Mouse (Mus musculus): Measurements from ENCODE around the gene Rab19. TPM values are rescaled to one million over a fixed set of nuclear protein-coding genes. Genes with fewer than 3 reads are reported as not detected.
A peak's percentile ranks its signal among the peaks of the same experiment; 100 is the strongest.
"Not testable (repeated sequence)": the region's sequence is repeated elsewhere in the genome, so short reads cannot be mapped to it uniquely, and the experiment has no call there.

The Rab19 gene
- total and polyA plus RNA-seq, 3 experiments, result 0.10 TPM; not detected in 2

DNA sequence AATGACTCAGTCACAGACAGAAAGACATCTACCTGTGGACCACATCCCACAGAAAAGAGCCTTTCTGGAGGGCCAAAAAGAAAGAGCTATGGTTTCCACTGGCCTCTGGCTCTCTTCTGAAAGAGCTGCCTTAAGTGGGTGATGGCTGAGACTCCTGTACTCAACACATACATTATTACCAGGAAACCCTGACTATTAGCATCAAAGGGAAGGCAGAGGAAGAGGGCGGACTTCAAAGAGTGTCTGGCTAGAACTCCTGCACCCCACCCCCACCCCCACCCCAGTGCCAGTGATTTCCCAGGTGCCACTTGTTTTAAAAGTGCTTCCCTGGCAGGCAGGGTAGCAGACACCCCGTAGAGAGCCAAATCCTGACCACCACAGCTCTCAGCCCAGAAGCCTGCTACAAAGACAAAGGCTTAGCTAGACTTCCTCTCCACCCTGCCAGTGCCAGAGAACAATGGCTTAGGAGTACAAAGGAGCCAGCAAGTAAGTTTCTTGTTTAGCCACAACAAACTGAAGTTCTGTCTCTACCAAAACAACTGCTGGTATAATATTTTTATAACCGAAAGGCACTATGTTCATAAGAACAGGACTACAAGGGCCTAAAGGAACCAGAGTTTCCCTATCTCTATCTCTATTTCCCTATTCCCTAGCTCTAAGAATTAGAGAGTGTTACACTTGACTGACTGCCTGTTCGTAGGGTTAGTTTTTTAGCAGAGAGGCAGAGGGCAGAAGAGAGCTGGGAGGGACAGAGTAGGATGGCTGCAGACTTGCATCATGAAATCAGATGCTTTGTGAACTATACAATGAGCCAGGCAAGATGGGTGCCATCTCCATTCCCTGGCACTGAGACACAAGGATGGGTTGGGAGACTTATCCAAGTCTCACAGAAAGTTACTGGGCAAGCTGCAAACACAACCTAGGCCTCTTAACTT lies 32.8 kb upstream of the Rab19 start:
- no peak for DNase-seq (ENCODE audit: low read depth, low spot score)
- Histone ChIP-seq H3K9ac (ENCODE audit: control insufficient read depth, low read depth, low read length, poor library complexity, severe bottlenecking) (no peak overlapping the region), H3K79me2 (ENCODE audit: control insufficient read depth, insufficient read depth, low read length, poor library complexity) (no peaks in the 10 kb centered on the region), H3K4me1 (ENCODE audit: control insufficient read depth in 1 of 2, insufficient read depth in 2 of 2, low read length in 2 of 2) (no peaks in the 10 kb centered on the region), H3K9me3 (replicated peaks; ENCODE audit: insufficient read depth, low read length) (no peaks in the 10 kb centered on the region), H3K4me3 (ENCODE audit: control insufficient read depth in 1 of 2, insufficient read depth in 1 of 2, low read depth in 2 of 2, low read length in 2 of 2) (no peak overlapping the region), H3K27me3 (ENCODE audit: control insufficient read depth in 1 of 2, insufficient read depth in 2 of 2, low read length in 2 of 2) (no peaks in the 10 kb centered on the region), H3K27ac (ENCODE audit: control insufficient read depth, low read depth, low read length) (no peak overlapping the region), H3K36me3 (ENCODE audit: control insufficient read depth in 1 of 2, insufficient read depth in 2 of 2, low read length in 2 of 2) (no peaks in the 10 kb centered on the region)
- TF ChIP-seq TAL1 (IDR thresholded peaks at IDR 0.05; ENCODE audit: low read length) (no peak), CTCF (IDR thresholded peaks at IDR 0.05 in 2 of 3, conservative IDR thresholded peaks at IDR 0.05 in 1 of 3; ENCODE audit: control insufficient read depth in 1 of 3, insufficient read depth in 1 of 3, low read depth in 2 of 3, low read length in 3 of 3, poor library complexity in 1 of 3, severe bottlenecking in 1 of 3) (peak in 1 of 3 experiments; percentile 11; a peak in 1 of 6 replicates), EP300 (IDR thresholded peaks at IDR 0.05; ENCODE audit: low read depth in 1 of 2, low read length in 2 of 2) (no peak)

GRCm38 (mm10) chr6:39348946-39349345 lies 32.0 kb upstream of the Rab19 start:
- Histone ChIP-seq H3K4me3 (ENCODE audit: control insufficient read depth in 1 of 2, insufficient read depth in 1 of 2, low read depth in 2 of 2, low read length in 2 of 2) (no peak overlapping the region), H3K79me2 (ENCODE audit: control insufficient read depth, insufficient read depth, low read length, poor library complexity) (no peaks in the 10 kb centered on the region), H3K36me3 (ENCODE audit: control insufficient read depth in 1 of 2, insufficient read depth in 2 of 2, low read length in 2 of 2) (no peaks in the 10 kb centered on the region), H3K27me3 (ENCODE audit: control insufficient read depth in 1 of 2, insufficient read depth in 2 of 2, low read length in 2 of 2) (no peaks in the 10 kb centered on the region), H3K9me3 (replicated peaks; ENCODE audit: insufficient read depth, low read length) (no peaks in the 10 kb centered on the region), H3K9ac (ENCODE audit: control insufficient read depth, low read depth, low read length, poor library complexity, severe bottlenecking) (no peak overlapping the region), H3K4me1 (ENCODE audit: control insufficient read depth in 1 of 2, insufficient read depth in 2 of 2, low read length in 2 of 2) (no peaks in the 10 kb centered on the region), H3K27ac (ENCODE audit: control insufficient read depth, low read depth, low read length) (no peak overlapping the region)
- no peak for DNase-seq (ENCODE audit: low read depth, low spot score)
- TF ChIP-seq SIN3A (IDR thresholded peaks at IDR 0.05; ENCODE audit: low read length), result no peak

GRCm38 (mm10) chr6:39359207-39359606 lies 21.8 kb upstream of the Rab19 start:
- H3K27me3 ChIP-seq (ENCODE audit: control insufficient read depth in 1 of 2, insufficient read depth in 2 of 2, low read length in 2 of 2); H3K36me3 ChIP-seq (ENCODE audit: control insufficient read depth in 1 of 2, insufficient read depth in 2 of 2, low read length in 2 of 2): not testable (repeated sequence)

DNA sequence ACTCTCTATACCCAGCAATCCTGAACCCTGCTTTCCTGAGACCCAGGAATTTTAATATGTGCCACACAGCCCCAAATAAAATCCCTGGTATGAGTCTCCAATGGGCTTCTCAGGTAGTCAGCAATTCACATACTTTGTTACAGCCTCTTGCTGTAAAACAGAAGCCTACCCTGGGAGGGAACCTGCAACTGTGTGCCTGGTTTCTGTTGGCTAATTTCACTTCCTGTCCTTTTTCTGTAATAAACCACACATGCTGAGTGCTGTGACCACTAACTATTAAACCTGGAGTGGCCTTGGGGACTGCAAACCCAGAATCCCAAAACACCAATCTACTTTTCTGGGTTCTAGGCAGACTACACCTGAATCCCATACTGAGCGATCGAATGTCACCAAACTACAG lies 18.3 kb upstream of the Rab19 start:
- no peak overlapping the region for H3K4me3 ChIP-seq (ENCODE audit: control insufficient read depth in 1 of 2, insufficient read depth in 1 of 2, low read depth in 2 of 2, low read length in 2 of 2)
- H3K9me3 ChIP-seq (replicated peaks; ENCODE audit: insufficient read depth, low read length), result no peaks in the 10 kb centered on the region
- TF ChIP-seq CHD2 (IDR thresholded peaks at IDR 0.05; ENCODE audit: low read length), result no peak
- TF ChIP-seq MXI1 (IDR thresholded peaks at IDR 0.05; ENCODE audit: low read depth, low read length), result no peak
- TF ChIP-seq NELFE (IDR thresholded peaks at IDR 0.05; ENCODE audit: low read depth, low read length), result no peak
- TF ChIP-seq E2F4 (IDR thresholded peaks at IDR 0.05; ENCODE audit: borderline replicate concordance, low read depth, low read length), result no peak
- no peak for TF ChIP-seq MYC (IDR thresholded peaks at IDR 0.05; ENCODE audit: low read depth, low read length)
- no peak for TF ChIP-seq ZNF384 (IDR thresholded peaks at IDR 0.05; ENCODE audit: low read depth, low read length)
- no peak for TF ChIP-seq MYB (IDR thresholded peaks at IDR 0.05; ENCODE audit: low read depth, low read length)
- TF ChIP-seq HCFC1 (IDR thresholded peaks at IDR 0.05; ENCODE audit: low read depth, low read length), result no peak
- TF ChIP-seq POLR2A (IDR thresholded peaks at IDR 0.05; ENCODE audit: control insufficient read depth in 1 of 2, insufficient read depth in 1 of 2, low read depth in 1 of 2, low read length in 2 of 2, poor library complexity in 1 of 2), result no peak
- no peak for TF ChIP-seq NRF1 (IDR thresholded peaks at IDR 0.05; ENCODE audit: insufficient read depth, low read depth, low read length, poor library complexity, severe bottlenecking)
- TF ChIP-seq TCF12 (IDR thresholded peaks at IDR 0.05; ENCODE audit: low read depth, low read length), result no peak
- no peak for TF ChIP-seq MAFK (IDR thresholded peaks at IDR 0.05; ENCODE audit: borderline replicate concordance, low read depth, low read length)
- no peaks in the 10 kb centered on the region for H3K79me2 ChIP-seq (ENCODE audit: control insufficient read depth, insufficient read depth, low read length, poor library complexity)
- no peak overlapping the region for H3K27ac ChIP-seq (ENCODE audit: control insufficient read depth, low read depth, low read length)
- no peaks in the 10 kb centered on the region for H3K4me1 ChIP-seq (ENCODE audit: control insufficient read depth in 1 of 2, insufficient read depth in 2 of 2, low read length in 2 of 2)
- DNase-seq (ENCODE audit: low read depth, low spot score), result no peak
- no peaks in the 10 kb centered on the region for H3K27me3 ChIP-seq (ENCODE audit: control insufficient read depth in 1 of 2, insufficient read depth in 2 of 2, low read length in 2 of 2)
- no peaks in the 10 kb centered on the region for H3K36me3 ChIP-seq (ENCODE audit: control insufficient read depth in 1 of 2, insufficient read depth in 2 of 2, low read length in 2 of 2)
- H3K9ac ChIP-seq (ENCODE audit: control insufficient read depth, low read depth, low read length, poor library complexity, severe bottlenecking), result no peak overlapping the region

More at GRCm38 (mm10) chr6:39359207-39359606, 21.8 kb upstream of the Rab19 start:
- not testable (repeated sequence) for H3K9ac ChIP-seq (ENCODE audit: control insufficient read depth, low read depth, low read length, poor library complexity, severe bottlenecking); H3K4me3 ChIP-seq (ENCODE audit: control insufficient read depth in 1 of 2, insufficient read depth in 1 of 2, low read depth in 2 of 2, low read length in 2 of 2); H3K27ac ChIP-seq (ENCODE audit: control insufficient read depth, low read depth, low read length); DNase-seq (ENCODE audit: low read depth, low spot score); H3K79me2 ChIP-seq (ENCODE audit: control insufficient read depth, insufficient read depth, low read length, poor library complexity); H3K4me1 ChIP-seq (ENCODE audit: control insufficient read depth in 1 of 2, insufficient read depth in 2 of 2, low read length in 2 of 2); H3K9me3 ChIP-seq (replicated peaks; ENCODE audit: insufficient read depth, low read length)

Measured in MEL (cell line).